In the genomic region with DNA sequence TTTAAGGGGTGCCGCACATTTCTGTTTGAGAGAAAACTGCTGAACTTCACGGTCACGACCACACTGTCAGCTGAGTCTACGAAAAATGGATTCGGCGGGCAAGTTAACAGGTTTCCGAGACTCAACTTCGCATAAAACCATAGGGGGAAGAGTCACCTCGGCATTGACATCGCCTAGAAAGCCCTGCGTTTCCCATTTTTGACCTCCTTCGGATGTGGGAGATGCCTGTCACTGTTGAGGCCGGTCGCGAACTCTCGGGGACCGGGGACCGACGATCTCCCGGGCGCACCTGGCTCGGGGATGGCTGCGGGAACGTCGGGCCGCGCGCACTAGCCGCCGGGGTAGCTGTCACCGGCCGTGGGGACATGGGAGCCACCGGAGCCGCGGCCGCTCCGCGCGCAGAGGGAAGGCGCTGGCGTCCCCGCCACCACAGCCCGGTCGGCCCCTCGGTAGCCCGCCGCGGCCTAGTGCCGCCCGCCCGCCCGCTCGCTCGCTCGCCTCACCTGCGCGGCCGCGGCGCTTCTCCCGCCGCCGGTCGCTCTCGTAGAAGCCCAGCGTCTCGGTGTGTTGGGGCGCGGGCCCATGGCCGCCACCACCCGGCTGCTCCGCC, we compare ENCODE assay signal across 8 mouse cellular contexts. TPM values are rescaled to one million over a fixed set of nuclear protein-coding genes. Genes with fewer than 3 reads are reported as not detected.
DNase-seq lines count a peak whose midpoint lies in the region; ATAC-seq and TF ChIP-seq lines count a peak whose summit lies in the region.

No protein-coding gene starts in this region.

- H3K27ac ChIP-seq in kidney, adult 2 months (ENCODE audit: insufficient read depth, low read depth, low read length): peak overlapping the region; percentile 91
- H3K27ac ChIP-seq in CH12.LX (ENCODE audit: insufficient read depth, low read depth): peak overlapping the region; percentile 32; the same call in 1 of the 2 replicates
- peak overlapping the region; percentile 92 for H3K27ac ChIP-seq in embryonic facial prominence, embryonic 14.5 days (replicated peaks; ENCODE audit: low read depth, low read length)
- H3K27ac ChIP-seq in heart, embryonic 16.5 days (ENCODE audit: low read length): peak overlapping the region; percentile 88
- peak overlapping the region; percentile 89 for H3K27ac ChIP-seq in limb, embryonic 13.5 days
- H3K27ac ChIP-seq in midbrain, embryonic 13.5 days: peak overlapping the region; percentile 95

- TF ChIP-seq POLR2A in kidney, adult 2 months (IDR thresholded peaks at IDR 0.05; ENCODE audit: low read depth, low read length): no peak
- TF ChIP-seq POLR2A in CH12.LX (IDR thresholded peaks at IDR 0.05; ENCODE audit: low read depth, low read length): no peak

- no peaks in the 10 kb centered on the region for H3K27me3 ChIP-seq in kidney, adult 2 months (replicated peaks; ENCODE audit: control insufficient read depth, insufficient read depth, low read length)
- H3K27me3 ChIP-seq in CH12.LX (replicated peaks): no peaks in the 10 kb centered on the region
- H3K27me3 ChIP-seq in embryonic facial prominence, embryonic 14.5 days (replicated peaks; ENCODE audit: control insufficient read depth, insufficient read depth, low read length): no peaks in the 10 kb centered on the region
- no peaks in the 10 kb centered on the region for H3K27me3 ChIP-seq in heart, embryonic 16.5 days (ENCODE audit: control insufficient read depth, insufficient read depth, low read length)
- H3K27me3 ChIP-seq in limb, embryonic 13.5 days: no peaks in the 10 kb centered on the region
- no peaks in the 10 kb centered on the region for H3K27me3 ChIP-seq in midbrain, embryonic 13.5 days

- peak overlapping the region; percentile 96 for H3K4me3 ChIP-seq in kidney, adult 2 months (ENCODE audit: insufficient read depth, low read depth, low read length)
- peak overlapping the region; percentile 65 to 90 (median 85) for H3K4me3 ChIP-seq in CH12.LX (replicated peaks in 1 of 3; ENCODE audit: low read depth in 2 of 3, low read length in 2 of 3, poor library complexity in 1 of 3)
- H3K4me3 ChIP-seq in embryonic facial prominence, embryonic 14.5 days (ENCODE audit: low read depth, low read length): peak overlapping the region; percentile 87
- peak overlapping the region; percentile 89 for H3K4me3 ChIP-seq in heart, embryonic 16.5 days (ENCODE audit: low read length)
- H3K4me3 ChIP-seq in limb, embryonic 13.5 days: peak overlapping the region; percentile 89
- peak overlapping the region; percentile 87 for H3K4me3 ChIP-seq in midbrain, embryonic 13.5 days (replicated peaks)

- H3K79me2 ChIP-seq in CH12.LX (replicated peaks; ENCODE audit: control insufficient read depth, extremely low read depth, insufficient read depth, poor library complexity, severe bottlenecking): peaks cover 31% of the 10 kb centered on the region

- peak; percentile 79 for ATAC-seq in embryonic facial prominence, embryonic 14.5 days (ENCODE audit: low read depth)
- peak; percentile 59 for ATAC-seq in heart, embryonic 16.5 days (replicated peaks; ENCODE audit: extremely low read depth, insufficient read depth, low FRiP score)
- ATAC-seq in limb, embryonic 13.5 days (ENCODE audit: low FRiP score, low read depth): peak; percentile 76
- ATAC-seq in midbrain, embryonic 13.5 days: no peak; the same call in 1 of the 2 replicates

- DNase-seq in kidney, adult 2 months: no peak
- DNase-seq in kidney, adult 11 months: no peak
- no peak for DNase-seq in CH12.LX (ENCODE audit: extremely low read depth)
- DNase-seq in embryonic facial prominence, embryonic 14.5 days (ENCODE audit: low spot score): peak; percentile 21
- DNase-seq in testis, postnatal 10 days (ENCODE audit: low spot score): peak; percentile 63

- dilution Hi-C loops in CH12.LX (cut with MboI; ENCODE audit: extremely low pct_ligation_motif_present, extremely low pct_unique_long_range_greater_than_20kb, low sequenced_read_pairs): no loop called here

- H3K36me3 ChIP-seq in kidney, adult 2 months (ENCODE audit: control insufficient read depth, insufficient read depth, low read length): no peaks in the 10 kb centered on the region; the same call in 1 of the 2 replicates
- H3K36me3 ChIP-seq in CH12.LX (replicated peaks in 1 of 2; ENCODE audit: control insufficient read depth in 1 of 2, insufficient read depth in 1 of 2, low read length in 1 of 2): peaks cover 0 to 12% of the 10 kb centered on the region in 2 experiments
- no peaks in the 10 kb centered on the region for H3K36me3 ChIP-seq in embryonic facial prominence, embryonic 14.5 days (ENCODE audit: control insufficient read depth, insufficient read depth, low read length)
- H3K36me3 ChIP-seq in heart, embryonic 16.5 days (ENCODE audit: control insufficient read depth, insufficient read depth): no peaks in the 10 kb centered on the region
- H3K36me3 ChIP-seq in limb, embryonic 13.5 days: no peaks in the 10 kb centered on the region
- H3K36me3 ChIP-seq in midbrain, embryonic 13.5 days: no peaks in the 10 kb centered on the region

- no peaks in the 10 kb centered on the region for H3K9me3 ChIP-seq in CH12.LX (replicated peaks; ENCODE audit: low read length)
- no peaks in the 10 kb centered on the region for H3K9me3 ChIP-seq in embryonic facial prominence, embryonic 14.5 days (ENCODE audit: control insufficient read depth, low read length)
- no peaks in the 10 kb centered on the region for H3K9me3 ChIP-seq in heart, embryonic 16.5 days (replicated peaks; ENCODE audit: control insufficient read depth, low read length)
- no peaks in the 10 kb centered on the region for H3K9me3 ChIP-seq in limb, embryonic 13.5 days
- H3K9me3 ChIP-seq in midbrain, embryonic 13.5 days: no peaks in the 10 kb centered on the region

- no peak for TF ChIP-seq RAD21 in CH12.LX (IDR thresholded peaks at IDR 0.05; ENCODE audit: low read depth, low read length)

- peaks cover 11% of the 10 kb centered on the region for H3K4me1 ChIP-seq in kidney, adult 2 months (ENCODE audit: control insufficient read depth, insufficient read depth, low read length)
- H3K4me1 ChIP-seq in CH12.LX (ENCODE audit: control insufficient read depth in 1 of 2, insufficient read depth in 2 of 2): peaks cover 9 to 57% of the 10 kb centered on the region in 2 experiments; a peak in 3 of 4 replicates
- H3K4me1 ChIP-seq in embryonic facial prominence, embryonic 14.5 days (ENCODE audit: control insufficient read depth, insufficient read depth, low read length): peaks cover 15% of the 10 kb centered on the region
- H3K4me1 ChIP-seq in heart, embryonic 16.5 days (ENCODE audit: control insufficient read depth, insufficient read depth, low read length): peaks cover 27% of the 10 kb centered on the region
- H3K4me1 ChIP-seq in limb, embryonic 13.5 days: peaks cover 29% of the 10 kb centered on the region
- peaks cover 43% of the 10 kb centered on the region for H3K4me1 ChIP-seq in midbrain, embryonic 13.5 days (replicated peaks)

- H3K4me2 ChIP-seq in CH12.LX (ENCODE audit: insufficient read depth, low read depth, poor library complexity, severe bottlenecking): peak overlapping the region; percentile 34
- H3K4me2 ChIP-seq in embryonic facial prominence, embryonic 14.5 days (ENCODE audit: low read depth, low read length): peak overlapping the region; percentile 92
- peak overlapping the region; percentile 78 for H3K4me2 ChIP-seq in heart, embryonic 16.5 days (ENCODE audit: low read depth, low read length)
- peak overlapping the region; percentile 73 for H3K4me2 ChIP-seq in limb, embryonic 13.5 days (replicated peaks)
- peak overlapping the region; percentile 81 for H3K4me2 ChIP-seq in midbrain, embryonic 13.5 days (replicated peaks)

- peak overlapping the region; percentile 73 for H3K9ac ChIP-seq in CH12.LX (ENCODE audit: insufficient read depth, low read depth)
- H3K9ac ChIP-seq in embryonic facial prominence, embryonic 14.5 days (ENCODE audit: low read depth, low read length): peak overlapping the region; percentile 97
- H3K9ac ChIP-seq in heart, embryonic 16.5 days (ENCODE audit: low read length): peak overlapping the region; percentile 91
- H3K9ac ChIP-seq in limb, embryonic 13.5 days: peak overlapping the region; percentile 97
- peak overlapping the region; percentile 95 for H3K9ac ChIP-seq in midbrain, embryonic 13.5 days (replicated peaks)

- in situ Hi-C loops in CH12.LX (cut with MboI; ENCODE audit: low pct_ligation_motif_present, low pct_unique_long_range_greater_than_20kb, low sequenced_read_pairs): loop anchor here (25.0 kb wide), 1 partner anchor 339 kb away; no protein-coding TSS in a partner anchor

- no peak for TF ChIP-seq CTCF in kidney, adult 2 months (conservative IDR thresholded peaks at IDR 0.05; ENCODE audit: insufficient read depth, insufficient read length, low read depth, low read length)
- TF ChIP-seq CTCF in CH12.LX (conservative IDR thresholded peaks at IDR 0.05 in 1 of 2, IDR thresholded peaks at IDR 0.05 in 1 of 2; ENCODE audit: low read depth in 2 of 2, low read length in 2 of 2): no peak

- no peak for TF ChIP-seq EP300 in CH12.LX (IDR thresholded peaks at IDR 0.05; ENCODE audit: low read length)

- WGBS in kidney, adult 2 months: 1% methylated on average over 69 of the region's 72 CpGs
- under 1% methylated on average over 16 of the region's 72 CpGs for WGBS in embryonic facial prominence, embryonic 14.5 days
- under 1% methylated on average over 64 of the region's 72 CpGs for WGBS in heart, embryonic 16.5 days
- WGBS in limb, embryonic 13.5 days: under 1% methylated on average over 65 of the region's 72 CpGs
- WGBS in midbrain, embryonic 13.5 days: under 1% methylated on average over 64 of the region's 72 CpGs

TF ChIP-seq in CH12.LX, 34 proteins besides CTCF, POLR2A, EP300 and RAD21:
- TF ChIP-seq KAT2A (IDR thresholded peaks at IDR 0.05; ENCODE audit: insufficient replicate concordance, low read length): no peak
- TF ChIP-seq SIN3A (IDR thresholded peaks at IDR 0.05; ENCODE audit: low read length): peak; percentile 54
- TF ChIP-seq TBP (conservative IDR thresholded peaks at IDR 0.05; ENCODE audit: low read depth, low read length): no peak
- no peak for TF ChIP-seq USF2 (conservative IDR thresholded peaks at IDR 0.05; ENCODE audit: low read depth, low read length)

RNA-seq across cellular contexts. Expression of a gene that starts 0.4 kb away (rescaled TPM):
- 23.6 and 29.0 TPM in 2 replicates for polyA plus RNA-seq in kidney, adult 2 months (2012; rRNA removed)
- total RNA-seq in CH12.LX (2012; rRNA removed) (15.7 and 18.1 TPM in 2 replicates), CH12.LX (2014; rRNA removed) (40.8 and 42.5 TPM in 2 replicates)
- 25.7 and 33.5 TPM in 2 replicates for polyA plus RNA-seq in CH12.LX (2012; ENCODE audit: insufficient read length, low read depth)
- 34.5 and 37.6 TPM in 2 replicates for polyA plus RNA-seq in embryonic facial prominence, embryonic 14.5 days (2014; fragmentation: Nextera tagmentation; extraction: Ambion mirVana)
- 27.4 and 29.5 TPM in 2 replicates for polyA plus RNA-seq in heart, embryonic 16.5 days (2015; fragmentation: Nextera tagmentation; extraction: Ambion mirVana)
- polyA plus RNA-seq in limb, embryonic 13.5 days (2015; fragmentation: Nextera tagmentation; extraction: Ambion mirVana): 32.2 and 33.4 TPM in 2 replicates
- polyA plus RNA-seq in midbrain, embryonic 13.5 days (2015; fragmentation: Nextera tagmentation; extraction: Ambion mirVana): 25.6 and 28.5 TPM in 2 replicates

Comparison
In these comparisons a context has a peak if more than half of its experiments do, and no peak if none do; other contexts are left out.
1. DNase-seq: peak in embryonic facial prominence, embryonic 14.5 days (single experiment) and testis, postnatal 10 days (single experiment); none in kidney, adult 2 months (single experiment), kidney, adult 11 months (single experiment) and CH12.LX (single experiment).
2. H3K27ac ChIP-seq: peak in every context shown above with its lines; median percentile 95 in midbrain, embryonic 13.5 days; 92 in embryonic facial prominence, embryonic 14.5 days; 91 in kidney, adult 2 months; 89 in limb, embryonic 13.5 days; 88 in heart, embryonic 16.5 days; 32 in CH12.LX.
3. H3K4me2 ChIP-seq: peak in every context shown above with its lines; median percentile 92 in embryonic facial prominence, embryonic 14.5 days; 81 in midbrain, embryonic 13.5 days; 78 in heart, embryonic 16.5 days; 73 in limb, embryonic 13.5 days; 34 in CH12.LX.
4. Peak in every context shown above with its lines, with median percentiles within 50 percentile points of each other: H3K4me3 ChIP-seq and H3K9ac ChIP-seq.